Mouse (Mus musculus): ENCODE results near the gene Lyrm1. TPM values are rescaled to one million over a fixed set of nuclear protein-coding genes. Genes with fewer than 3 reads are reported as not detected.

Gene Lyrm1
- polyA plus RNA-seq (2015; fragmentation: Nextera tagmentation; extraction: Ambion mirVana): 8.6 and 10.5 TPM in 2 replicates

GRCm38 (mm10) chr7:119895639-119896512, at the start of gene Lyrm1, which contains the start of gene Dcun1d3:
Lyrm1 (plus strand) TSS chr7:119895861.
Dcun1d3 (minus strand) TSS chr7:119896298.

Other genes starting within 250 kb of the Lyrm1 start
- 0.06 TPM in 1 of 2 replicates, not detected in the other for gene Acsm4, start 205.8 kb upstream of the Lyrm1 start, polyA plus RNA-seq (2015; fragmentation: Nextera tagmentation; extraction: Ambion mirVana)
- 28.6 and 30.5 TPM in 2 replicates for gene Thumpd1, start 175.1 kb upstream of the Lyrm1 start, polyA plus RNA-seq (2015; fragmentation: Nextera tagmentation; extraction: Ambion mirVana)
- gene Acsm3, start 134.9 kb upstream of the Lyrm1 start, polyA plus RNA-seq (2015; fragmentation: Nextera tagmentation; extraction: Ambion mirVana): 0.08 and 0.63 TPM in 2 replicates
- gene Rexo5, start 101.9 kb upstream of the Lyrm1 start, polyA plus RNA-seq (2015; fragmentation: Nextera tagmentation; extraction: Ambion mirVana): 2.8 and 5.3 TPM in 2 replicates
- gene Eri2, start 101.8 kb upstream of the Lyrm1 start, polyA plus RNA-seq (2015; fragmentation: Nextera tagmentation; extraction: Ambion mirVana): 5.1 and 5.6 TPM in 2 replicates
- 6.4 and 8.4 TPM in 2 replicates for gene Dcun1d3, start 437 bp downstream of the Lyrm1 start, polyA plus RNA-seq (2015; fragmentation: Nextera tagmentation; extraction: Ambion mirVana)
- gene Dnah3, start 199.4 kb downstream of the Lyrm1 start, polyA plus RNA-seq (2015; fragmentation: Nextera tagmentation; extraction: Ambion mirVana): not detected in 2 replicates
- 15.6 and 17.1 TPM in 2 replicates for gene Tmem159, start 206.5 kb downstream of the Lyrm1 start, polyA plus RNA-seq (2015; fragmentation: Nextera tagmentation; extraction: Ambion mirVana)
- 1.5 and 1.7 TPM in 2 replicates for gene Zp2, start 249.4 kb downstream of the Lyrm1 start, polyA plus RNA-seq (2015; fragmentation: Nextera tagmentation; extraction: Ambion mirVana)

Data from skeletal muscle tissue, postnatal 0 days (tissue).